Mouse (Mus musculus) stomach, postnatal 0 days (tissue): ENCODE measurements around the gene Fry. TPM values are rescaled to one million over a fixed set of nuclear protein-coding genes. Genes with fewer than 3 reads are reported as not detected.
A peak's percentile ranks its signal among the peaks of the same experiment; 100 is the strongest.

ENCODE experiments used
- ATAC-seq: fragments of 200-750 bp; cut with Nextera tagmentation; 2 replicates; pipeline ENCODE4 v1.8.0; 2017; ENCODE audit not compliant: low FRiP score, low TSS enrichment
- DNase-seq: peaks from one replicate; pipeline ENCODE4 v3.0.0-alpha.2; 2016; ENCODE audit warnings: low spot score
- H3K27ac ChIP-seq: fragments of 300-500 bp; sonication (generic); replicated peaks from 2 replicates; pipeline ENCODE4 v1.5.1; 2014; ENCODE audit warnings: mild to moderate bottlenecking, control low read depth
- H3K27me3 ChIP-seq: fragments of 300-500 bp; sonication (generic); 2 replicates; pipeline ENCODE4 v1.6.1; 2014; ENCODE audit warnings: low read length; ENCODE audit not compliant: control insufficient read depth, insufficient read depth
- H3K36me3 ChIP-seq: fragments of 300-500 bp; sonication (generic); 2 replicates; pipeline ENCODE4 v1.6.1; 2014; ENCODE audit warnings: low read length, mixed read lengths; ENCODE audit not compliant: control insufficient read depth, insufficient read depth
- H3K4me1 ChIP-seq: fragments of 300-500 bp; sonication (generic); replicated peaks from 2 replicates; pipeline ENCODE4 v1.6.1; 2014; ENCODE audit warnings: antibody characterized with exemption; ENCODE audit not compliant: control insufficient read depth, insufficient read depth
- H3K4me2 ChIP-seq: fragments of 300-500 bp; sonication (generic); replicated peaks from 2 replicates; pipeline ENCODE4 v1.6.1; 2014; ENCODE audit warnings: low read depth, mild to moderate bottlenecking, control low read depth, moderate library complexity
- H3K4me3 ChIP-seq: fragments of 300-500 bp; sonication (generic); 2 replicates; pipeline ENCODE4 v1.5.1; 2014; ENCODE audit warnings: low read depth, low read length, control low read depth
- H3K9ac ChIP-seq: fragments of 300-500 bp; sonication (generic); 2 replicates; pipeline ENCODE4 v1.6.1; 2014; ENCODE audit warnings: mild to moderate bottlenecking, low read length, control low read depth, mixed read lengths
- H3K9me3 ChIP-seq: fragments of 300-500 bp; sonication (generic); 2 replicates; pipeline ENCODE4 v1.6.1; 2016; ENCODE audit warnings: low read length; ENCODE audit not compliant: control insufficient read depth
- CTCF ChIP-seq: IDR thresholded peaks from 2 replicates; pipeline ENCODE4 v1.5.1; 2016; ENCODE audit warnings: antibody characterized with exemption, low read depth, mild to moderate bottlenecking, moderate library complexity
- EP300 ChIP-seq: optimal IDR thresholded peaks from 2 replicates; pipeline ENCODE3; 2016; ENCODE audit warnings: antibody characterized with exemption
- WGBS: fragments of 180-500 bp; shearing (Covaris S2); extraction: QIAGEN DNeasy Blood & Tissue Kit; methylation state at CpG from one replicate; pipeline ENCODE4 v1.1.7; 2014; 5-methylcytosine and 5-hydroxymethylcytosine counted together
- polyA plus RNA-seq: library from polyadenylated mRNA; unstranded; fragments of >200 nt; fragmentation: Nextera tagmentation; extraction: Ambion mirVana; gene quantifications from 2 replicates; pipeline ENCODE4 v1.2.1, GENCODE M21; 2015

Gene Fry
- polyA plus RNA-seq, 1 experiment from 2014 or later = 6.5 TPM

- Histone ChIP-seq H3K27ac (no peak overlapping the region), H3K4me2 (no peak overlapping the region)
Measured at GRCm38 (mm10) chr5:150270468-150270867, 152.0 kb downstream of the Fry start.

GRCm38 (mm10) chr5:150272173-150272572 lies 153.7 kb downstream of the Fry start:
- Histone ChIP-seq H3K4me3 (no peak overlapping the region), H3K9ac (no peak overlapping the region), H3K4me1 (no peaks in the 10 kb centered on the region), H3K27ac (no peak overlapping the region), H3K9me3 (no peaks in the 10 kb centered on the region), H3K4me2 (no peak overlapping the region), H3K27me3 (no peaks in the 10 kb centered on the region), H3K36me3 (no peaks in the 10 kb centered on the region)
- WGBS = 89% methylated on average over 9 of the region's 9 CpGs
- DNase-seq (no peak), ATAC-seq (no peak; the same call in 1 of the 2 replicates)
- TF ChIP-seq CTCF (no peak), EP300 (no peak)

More at GRCm38 (mm10) chr5:150270468-150270867, 152.0 kb downstream of the Fry start:
- Histone ChIP-seq H3K27me3 (no peaks in the 10 kb centered on the region), H3K9ac (no peak overlapping the region), H3K9me3 (no peaks in the 10 kb centered on the region), H3K4me1 (no peaks in the 10 kb centered on the region), H3K36me3 (no peaks in the 10 kb centered on the region), H3K4me3 (no peak overlapping the region)
- ATAC-seq (no peak), DNase-seq (no peak)
- TF ChIP-seq CTCF (no peak), EP300 (no peak)
- 28% methylated on average over 4 of the region's 4 CpGs for WGBS

- no peaks in the 10 kb centered on the region for H3K9me3 ChIP-seq
- WGBS = 95% methylated on average over 6 of the region's 6 CpGs
- H3K27me3 ChIP-seq = no peaks in the 10 kb centered on the region
- no peak overlapping the region for H3K4me3 ChIP-seq
- no peaks in the 10 kb centered on the region for H3K36me3 ChIP-seq
- no peak overlapping the region for H3K9ac ChIP-seq
- TF ChIP-seq EP300 (no peak), CTCF (no peak)
- DNase-seq (no peak), ATAC-seq (no peak)
- no peak overlapping the region for H3K4me2 ChIP-seq
- no peak overlapping the region for H3K27ac ChIP-seq
- H3K4me1 ChIP-seq = no peaks in the 10 kb centered on the region
Measured at GRCm38 (mm10) chr5:150275314-150275713, 156.9 kb downstream of the Fry start.

- ATAC-seq = no peak
- no peak overlapping the region for H3K27ac ChIP-seq
- no peak overlapping the region for H3K9ac ChIP-seq
- H3K4me2 ChIP-seq = no peak overlapping the region
- 42% methylated on average over 4 of the region's 4 CpGs for WGBS
- no peak for TF ChIP-seq CTCF
- TF ChIP-seq EP300 = no peak
- H3K36me3 ChIP-seq = no peaks in the 10 kb centered on the region
- no peaks in the 10 kb centered on the region for H3K27me3 ChIP-seq
- no peak for DNase-seq
- no peaks in the 10 kb centered on the region for H3K4me1 ChIP-seq
- no peak overlapping the region for H3K4me3 ChIP-seq
- 0 out of 2 replicates have a peak, but pooled peaks cover 3% of the 10 kb centered on the region for H3K9me3 ChIP-seq
Measured at GRCm38 (mm10) chr5:150276611-150277010, 158.2 kb downstream of the Fry start.

- Histone ChIP-seq H3K4me3 (no peak overlapping the region), H3K27ac (no peak overlapping the region), H3K4me2 (no peak overlapping the region), H3K9ac (no peak overlapping the region), H3K9me3 (0 out of 2 replicates have a peak, but pooled peaks cover 3% of the 10 kb centered on the region), H3K27me3 (no peaks in the 10 kb centered on the region), H3K36me3 (no peaks in the 10 kb centered on the region), H3K4me1 (no peaks in the 10 kb centered on the region)
- no peak for DNase-seq
- ATAC-seq = no peak
- no peak for TF ChIP-seq CTCF
- TF ChIP-seq EP300 = no peak
- 89% methylated on average over 6 of the region's 6 CpGs for WGBS
Measured at GRCm38 (mm10) chr5:150279387-150279786, 160.9 kb downstream of the Fry start.

- ATAC-seq = no peak
- H3K4me1 ChIP-seq = no peaks in the 10 kb centered on the region
- WGBS = 81% methylated on average over 2 of the region's 2 CpGs
- no peaks in the 10 kb centered on the region for H3K36me3 ChIP-seq
- no peak overlapping the region for H3K4me2 ChIP-seq
- peak; percentile 44 for TF ChIP-seq CTCF
- no peak for TF ChIP-seq EP300
- no peaks in the 10 kb centered on the region for H3K27me3 ChIP-seq
- 0 out of 2 replicates have a peak, but pooled peaks cover 3% of the 10 kb centered on the region for H3K9me3 ChIP-seq
- no peak overlapping the region for H3K9ac ChIP-seq
- H3K27ac ChIP-seq = no peak overlapping the region
- no peak overlapping the region for H3K4me3 ChIP-seq
- DNase-seq = no peak
Measured at GRCm38 (mm10) chr5:150281084-150281483, 162.6 kb downstream of the Fry start.
